Mouse (Mus musculus) layer of hippocampus, postnatal 25 days (tissue): ENCODE measurements around the gene Lhx2. TPM values are rescaled to one million over a fixed set of nuclear protein-coding genes. Genes with fewer than 3 reads are reported as not detected.
A peak's percentile ranks its signal among the peaks of the same experiment; 100 is the strongest.

Source experiments
- DNase-seq, 2 experiments: peaks; one replicate each; pipeline ENCODE4 v3.0.0; 2022; ENCODE audit warnings: mixed read lengths in 2 of 2, low spot score in 1 of 2; ENCODE audit errors: extremely low spot score in 1 of 2
- total RNA-seq, 2 experiments: library from RNA; stranded (reverse); gene quantifications; 2 replicates each; pipeline ENCODE4 v1.2.3; 2021

The Lhx2 gene
- total RNA-seq, 2 experiments from 2014 or later, result 96.0 to 98.3 TPM

DNA sequence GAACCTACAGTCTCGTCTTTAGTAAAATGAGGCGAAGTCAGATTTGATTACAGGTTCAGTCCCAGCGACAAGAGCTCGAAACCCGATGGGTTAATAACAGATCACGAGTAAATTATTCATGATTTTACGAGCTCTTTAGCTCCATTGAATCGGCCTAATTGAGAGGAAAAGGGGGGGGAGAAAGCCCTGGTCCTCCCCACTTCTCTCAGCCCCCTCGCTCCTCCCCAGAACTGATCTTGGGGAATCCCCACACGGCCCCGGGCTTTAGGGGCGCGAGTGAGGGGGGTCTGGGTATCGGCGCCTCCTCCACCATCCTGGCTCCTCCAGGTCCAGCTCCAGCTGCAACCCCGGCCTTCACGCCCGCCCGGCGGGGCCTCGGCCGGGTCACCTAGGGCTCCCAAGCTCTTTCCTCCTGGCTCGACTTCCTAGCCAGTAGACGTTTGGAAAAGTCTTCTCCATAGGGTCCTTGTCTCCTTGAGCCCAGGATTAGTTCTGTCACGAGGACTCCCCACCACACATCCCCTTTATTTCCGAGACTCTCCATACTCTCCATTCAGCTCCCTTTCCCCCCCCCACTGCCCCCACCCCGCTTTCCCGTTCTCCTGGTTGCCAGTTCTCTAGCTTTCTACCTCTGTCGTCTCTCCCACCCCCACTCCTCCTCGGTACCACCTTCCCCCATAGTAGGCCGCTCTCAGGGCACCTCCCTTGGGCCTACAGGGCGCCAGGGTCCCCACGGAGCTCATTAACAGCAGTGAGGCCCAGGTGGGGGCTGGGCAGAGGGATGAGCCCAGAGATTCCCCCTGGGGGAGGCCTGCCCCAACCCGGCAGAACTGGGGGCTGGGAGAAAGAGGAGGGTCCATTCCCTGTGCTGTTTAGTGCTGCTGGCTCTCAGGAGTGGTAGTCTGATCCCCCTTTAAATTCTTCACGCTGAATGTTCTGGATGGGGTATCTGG, 18.5 kb downstream of the Lhx2 start:
- DNase-seq, result no peak

DNA sequence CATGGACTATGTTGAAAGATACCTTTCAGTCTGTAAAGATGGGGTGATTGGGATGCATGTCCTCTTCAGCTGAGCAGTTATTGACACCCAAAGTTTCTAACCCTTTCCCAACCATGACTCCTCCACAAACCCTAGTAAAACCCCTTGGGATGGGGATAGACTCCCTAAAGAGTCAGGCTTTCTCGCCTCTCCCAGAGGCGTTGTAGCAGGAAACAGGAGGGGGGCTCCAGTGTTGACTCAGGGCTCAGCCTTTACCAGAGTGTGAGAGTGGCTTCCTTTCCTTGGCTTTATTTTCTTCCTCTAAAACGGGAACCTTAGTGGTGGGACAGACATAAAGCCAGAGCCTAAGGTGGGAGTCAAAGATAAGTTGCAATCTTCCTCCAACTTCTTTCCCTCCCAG, 19.5 kb downstream of the Lhx2 start:
- DNase-seq, result no peak

DNA sequence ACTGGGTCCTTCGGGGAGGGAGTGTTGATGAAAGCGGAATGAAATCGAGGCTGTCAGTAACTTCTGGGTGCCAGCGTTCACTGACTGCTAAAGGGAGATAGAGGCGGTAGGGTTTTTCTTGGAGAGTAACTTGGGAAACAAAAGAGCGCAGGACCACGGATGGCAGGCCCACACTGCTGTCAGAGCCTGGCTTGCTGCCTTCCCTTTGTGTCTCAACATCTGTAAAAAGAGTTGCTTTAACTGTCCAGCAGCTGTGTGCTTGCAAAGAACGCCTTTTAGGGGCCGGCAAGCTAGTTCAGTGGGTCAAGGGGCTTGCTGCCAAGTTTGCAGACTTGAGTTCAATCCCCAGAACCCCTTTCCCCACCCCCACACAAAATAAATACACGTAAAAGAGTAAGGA, 20.1 kb downstream of the Lhx2 start:
- DNase-seq, result no peak

DNA sequence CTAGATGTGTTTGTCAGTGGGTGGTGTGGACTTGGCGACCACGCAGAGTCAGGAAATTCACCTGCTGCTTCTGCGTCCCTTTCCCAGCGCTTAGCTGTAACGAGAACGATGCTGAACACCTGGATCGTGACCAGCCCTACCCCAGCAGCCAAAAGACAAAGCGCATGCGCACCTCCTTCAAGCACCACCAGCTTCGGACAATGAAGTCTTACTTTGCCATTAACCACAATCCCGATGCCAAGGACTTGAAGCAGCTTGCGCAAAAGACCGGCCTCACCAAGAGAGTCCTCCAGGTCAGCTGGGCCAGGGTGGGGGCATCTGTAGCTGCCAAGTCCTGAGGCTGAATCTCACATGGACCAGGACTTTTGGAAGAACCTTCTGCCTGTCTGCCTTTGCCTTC, 20.7 kb downstream of the Lhx2 start:
- DNase-seq, result no peak

DNA sequence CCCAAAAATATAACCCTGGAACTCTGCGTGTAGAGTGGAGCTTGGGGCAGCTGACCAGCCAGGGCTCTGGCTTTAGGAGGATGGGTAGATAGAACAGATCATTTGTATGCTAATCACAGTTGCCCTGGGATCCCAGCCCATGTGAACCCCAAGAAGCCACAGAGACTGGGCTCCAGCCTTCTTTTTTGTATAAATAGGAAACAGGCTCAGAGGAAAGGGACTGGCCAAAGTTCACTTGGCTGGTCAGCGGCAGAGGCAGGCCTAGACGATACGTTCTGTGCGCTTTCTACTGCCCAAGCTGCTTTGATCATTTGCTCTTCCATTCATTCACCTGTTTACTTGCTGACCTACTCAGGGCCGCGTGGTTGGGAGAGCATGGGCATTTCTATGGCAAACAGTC, 27.1 kb downstream of the Lhx2 start:
- no peak for DNase-seq

DNA sequence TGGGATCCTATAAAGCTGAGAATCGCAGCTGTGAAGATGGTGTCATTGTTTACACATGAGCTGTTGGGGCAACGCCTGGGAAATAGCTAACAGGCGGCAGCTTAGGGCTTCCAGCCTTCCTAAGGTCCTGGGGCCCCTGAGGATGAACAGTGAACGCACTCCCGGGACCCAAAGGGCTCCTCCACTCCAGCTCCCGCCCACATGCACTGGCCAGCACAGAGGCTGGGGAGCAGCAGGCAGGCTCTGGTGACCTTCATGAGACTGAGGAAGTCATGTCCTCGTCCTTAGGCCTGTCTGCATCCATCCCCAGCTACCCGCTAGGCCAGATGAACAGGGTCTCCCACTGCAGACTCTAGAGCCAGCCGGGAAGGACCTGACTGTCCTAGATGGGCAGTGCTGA, 27.9 kb downstream of the Lhx2 start:
- DNase-seq, result no peak

DNA sequence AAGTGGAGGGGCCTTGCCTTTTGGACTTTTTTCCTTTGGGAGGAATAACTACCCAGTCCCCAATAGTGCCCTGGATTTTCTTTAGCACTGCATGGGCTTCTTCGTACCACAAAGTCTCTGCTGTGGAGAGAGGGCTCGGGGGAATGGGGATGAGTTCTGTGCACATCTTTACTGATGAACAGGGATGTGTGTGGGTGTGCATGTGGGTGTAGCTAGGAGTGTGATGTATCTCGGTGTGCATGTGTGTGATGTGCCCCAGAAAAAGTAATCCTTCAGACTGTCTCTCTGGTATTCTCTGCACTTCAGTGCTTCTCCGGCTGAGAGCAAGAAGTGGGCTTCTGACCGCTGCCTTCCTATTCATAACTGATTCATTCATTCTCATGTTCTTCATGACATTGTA, 28.8 kb downstream of the Lhx2 start:
- no peak for DNase-seq

DNA sequence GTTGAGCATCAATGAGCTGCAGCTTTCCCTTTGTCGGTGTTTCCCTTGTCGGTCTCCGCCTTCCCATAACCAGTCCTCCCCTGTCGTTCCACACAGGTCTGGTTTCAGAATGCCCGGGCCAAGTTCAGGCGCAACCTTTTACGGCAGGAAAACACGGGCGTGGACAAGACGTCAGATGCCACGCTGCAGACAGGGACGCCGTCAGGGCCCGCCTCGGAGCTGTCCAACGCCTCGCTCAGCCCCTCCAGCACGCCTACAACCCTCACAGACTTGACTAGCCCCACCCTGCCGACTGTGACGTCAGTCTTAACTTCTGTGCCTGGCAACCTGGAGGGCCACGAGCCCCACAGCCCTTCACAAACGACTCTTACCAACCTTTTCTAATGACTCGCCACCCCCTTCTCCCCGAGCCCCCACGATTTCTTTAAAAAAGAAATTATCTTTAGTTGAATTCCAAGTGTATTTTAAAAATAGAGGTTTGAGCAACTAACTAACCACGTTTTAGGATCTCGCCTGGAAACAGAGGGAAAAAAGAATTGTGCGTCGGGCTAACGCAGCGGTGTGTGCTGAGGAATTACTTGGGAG, 29.8 kb downstream of the Lhx2 start:
- no peak for DNase-seq

DNA sequence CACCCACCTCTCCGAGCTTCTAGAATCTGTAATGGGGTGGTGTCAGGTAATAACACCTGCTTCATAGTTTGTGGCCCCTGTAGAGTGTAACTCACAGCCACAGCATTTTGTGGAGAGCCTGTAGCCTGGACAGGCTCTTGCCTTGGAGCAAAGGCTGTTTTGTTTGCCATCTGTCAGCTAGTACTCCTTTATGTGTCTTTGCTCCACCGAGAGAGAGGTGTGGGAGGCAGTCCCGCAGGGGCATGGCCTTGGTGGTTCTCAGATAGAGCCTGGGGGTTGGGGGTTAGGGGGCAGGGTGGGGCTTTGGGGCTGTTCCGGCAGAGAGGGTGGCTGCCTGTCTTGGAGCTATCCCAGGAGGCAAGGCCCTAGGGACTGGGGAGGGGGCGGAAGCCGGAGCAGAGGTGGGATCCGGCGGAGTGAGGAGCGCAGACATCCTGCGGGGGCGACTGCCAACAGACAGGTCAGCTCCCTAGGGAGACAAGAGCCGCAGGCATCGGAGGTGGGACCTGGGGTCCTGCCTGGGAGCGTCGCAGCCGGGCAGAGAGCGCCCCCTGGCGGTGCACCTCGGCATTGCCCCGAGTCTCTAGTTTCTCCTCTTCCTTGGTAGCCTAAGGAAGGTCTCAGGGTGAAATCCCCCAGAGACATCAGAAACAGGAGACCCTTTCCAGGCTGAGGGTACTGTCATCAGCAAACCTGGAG, 36.7 kb downstream of the Lhx2 start:
- peak; percentile 70 to 88 for DNase-seq

DNA sequence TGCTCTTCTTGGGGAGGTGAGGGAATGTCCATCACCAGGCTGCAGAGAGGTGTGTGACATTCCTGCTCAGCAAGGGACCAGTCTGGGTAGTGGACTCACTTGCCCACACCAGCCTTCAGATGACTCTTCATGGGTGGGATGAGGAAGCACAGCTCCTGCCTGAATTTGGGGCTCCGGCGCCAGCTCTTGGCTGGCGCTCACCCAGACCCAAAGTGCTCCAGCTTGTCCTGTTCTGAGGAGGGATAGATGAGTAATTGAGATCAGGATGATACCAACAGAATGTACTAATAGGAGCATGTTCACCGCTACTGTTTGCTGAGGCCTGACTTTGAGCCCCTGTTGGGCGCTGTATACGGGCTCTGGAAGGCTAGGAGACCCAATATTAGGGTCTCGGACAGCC, 38.2 kb downstream of the Lhx2 start:
- no peak for DNase-seq

DNA sequence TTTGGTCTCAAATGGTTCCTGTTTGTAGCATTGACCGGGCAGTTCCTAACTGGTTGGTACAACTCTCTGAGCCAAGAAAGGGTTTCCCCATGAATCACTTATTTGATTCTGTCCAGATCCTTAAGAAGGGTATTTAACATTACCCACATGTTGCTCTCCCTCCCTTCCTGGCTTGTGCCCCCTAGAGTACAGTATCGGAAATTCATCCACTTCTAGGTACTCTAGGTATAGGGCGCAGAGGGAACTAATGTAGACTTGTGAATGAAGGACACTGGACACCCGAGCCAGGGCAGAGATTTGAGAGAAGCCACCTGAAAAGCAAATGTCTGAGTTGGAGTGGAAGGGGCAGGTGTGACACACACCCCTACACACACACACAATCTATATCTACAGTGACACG, 39.3 kb downstream of the Lhx2 start:
- DNase-seq, result no peak

DNA sequence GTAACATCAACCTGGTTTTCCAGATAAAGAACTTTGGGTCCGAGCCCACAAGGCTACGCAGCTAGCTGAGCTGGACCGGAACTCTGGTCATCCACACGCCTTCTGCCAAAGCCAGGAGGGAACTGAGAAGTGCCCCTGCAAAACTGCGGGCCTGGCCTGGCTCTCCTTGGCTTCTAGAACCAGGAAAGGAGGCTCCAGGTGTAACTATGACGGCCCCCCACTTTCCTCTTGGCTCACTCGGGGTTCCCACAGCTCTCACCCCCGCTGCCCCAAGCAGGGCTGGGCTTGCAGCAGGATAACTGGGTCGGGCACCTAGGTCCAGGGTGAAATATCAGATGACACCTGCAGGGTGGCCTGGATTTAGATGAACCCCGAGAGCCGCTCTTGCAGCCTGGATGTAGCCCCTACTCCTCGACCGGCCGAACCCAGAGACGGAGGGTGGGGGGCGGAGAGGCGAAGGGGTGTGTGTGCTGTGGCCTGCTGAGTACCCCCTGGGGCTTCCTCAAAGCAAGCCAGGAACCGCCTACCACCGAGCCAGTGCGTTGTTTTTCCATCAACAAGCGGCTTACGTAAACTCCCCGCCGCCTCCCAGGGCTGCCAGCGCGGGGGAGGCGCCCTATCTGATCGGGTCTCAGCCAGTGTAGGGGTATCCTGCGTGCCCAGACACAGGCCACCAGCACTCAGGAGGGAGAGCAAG, 39.9 kb downstream of the Lhx2 start:
- DNase-seq, result no peak

DNA sequence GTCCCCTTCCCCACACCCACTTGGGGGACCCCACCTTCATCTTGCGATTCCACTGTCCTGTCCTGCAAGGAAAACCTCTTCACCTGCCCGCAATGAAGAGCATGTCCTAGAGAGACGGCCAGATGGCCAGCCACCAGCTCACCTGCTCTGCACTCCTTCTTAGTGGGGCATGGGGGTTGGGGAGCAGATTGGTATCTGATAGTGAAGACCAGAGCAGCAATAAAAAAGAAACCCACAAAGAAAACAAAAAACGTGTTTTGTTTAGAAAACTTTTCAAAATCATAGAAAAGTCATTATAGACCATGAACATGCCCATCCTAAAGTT, 40.4 kb downstream of the Lhx2 start:
- no peak for DNase-seq

DNA sequence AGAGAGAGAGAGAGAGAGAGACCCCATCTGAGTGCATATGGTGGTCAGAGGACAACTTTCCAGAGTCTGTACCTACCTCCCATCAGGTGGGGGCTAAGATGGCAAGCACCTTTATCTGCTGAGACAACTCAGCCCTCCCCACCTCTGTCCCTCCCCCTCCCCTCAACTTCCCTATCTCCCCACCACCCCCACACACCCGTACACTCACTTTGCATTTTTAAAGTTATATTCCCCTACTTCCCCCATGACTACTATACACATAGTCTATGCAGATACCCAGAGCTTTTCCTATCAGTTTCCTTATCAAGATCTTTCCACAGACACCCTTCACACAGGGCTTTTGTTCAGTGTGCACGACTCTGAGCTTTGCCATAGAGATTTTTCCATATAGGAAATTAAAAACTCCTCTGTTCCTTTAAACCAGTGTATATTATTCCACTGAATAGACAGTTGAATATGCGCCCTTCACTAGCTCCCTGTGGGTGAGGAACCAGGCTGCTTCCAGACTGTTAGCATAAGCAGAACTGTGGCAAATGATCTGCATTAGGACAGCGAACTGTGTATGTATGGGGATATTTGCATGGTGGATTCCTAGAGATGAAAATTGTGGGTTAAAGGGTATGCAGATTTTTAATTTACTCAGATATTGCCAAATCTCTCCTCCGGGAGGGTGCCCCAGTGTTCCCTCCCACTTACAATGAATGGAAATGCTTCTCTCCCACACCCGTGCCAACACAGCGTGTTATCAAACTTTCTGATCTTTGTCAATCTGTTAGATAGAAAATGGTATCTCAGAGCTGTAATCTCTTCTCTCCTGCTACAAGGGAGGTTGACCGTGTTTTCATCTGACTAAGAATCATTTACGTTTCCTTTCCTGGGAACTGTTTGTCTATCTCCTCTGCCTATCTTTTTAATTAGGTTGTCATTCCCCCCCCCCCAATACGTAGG, 41.3 kb downstream of the Lhx2 start:
- DNase-seq, result no peak

DNA sequence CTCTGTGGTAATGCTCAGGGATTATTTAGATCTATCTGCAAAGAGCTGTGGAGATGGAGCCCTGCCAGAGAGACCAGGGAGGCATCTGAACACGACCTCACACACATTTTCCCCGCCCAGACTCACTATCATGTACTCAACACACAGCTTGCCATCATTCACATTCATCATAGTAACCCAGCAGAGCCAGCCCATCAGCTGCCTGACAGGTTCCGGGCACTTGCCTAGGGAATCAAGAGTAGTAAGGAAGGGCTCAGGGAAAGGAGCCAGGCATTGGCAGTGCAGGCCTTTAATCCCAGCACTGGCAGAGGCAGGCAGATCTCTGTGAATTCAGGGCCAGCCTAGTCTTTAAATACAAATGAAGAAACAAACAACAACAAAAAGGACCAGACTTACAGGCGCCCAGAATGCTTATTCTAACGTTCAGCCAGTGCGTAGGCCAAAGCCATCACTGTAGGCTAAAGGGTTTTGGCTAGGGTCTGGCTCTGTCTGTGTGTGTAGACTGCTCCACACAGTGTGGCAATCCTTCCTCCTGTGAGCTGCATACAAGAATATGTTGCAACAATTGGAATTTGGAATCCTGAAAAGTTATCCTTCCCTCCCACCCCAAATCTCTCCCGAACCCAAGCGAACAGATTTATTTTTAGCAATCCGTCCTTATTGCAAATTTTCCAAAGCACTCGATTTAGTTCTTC, 48.6 kb downstream of the Lhx2 start:
- DNase-seq, result no peak

DNA sequence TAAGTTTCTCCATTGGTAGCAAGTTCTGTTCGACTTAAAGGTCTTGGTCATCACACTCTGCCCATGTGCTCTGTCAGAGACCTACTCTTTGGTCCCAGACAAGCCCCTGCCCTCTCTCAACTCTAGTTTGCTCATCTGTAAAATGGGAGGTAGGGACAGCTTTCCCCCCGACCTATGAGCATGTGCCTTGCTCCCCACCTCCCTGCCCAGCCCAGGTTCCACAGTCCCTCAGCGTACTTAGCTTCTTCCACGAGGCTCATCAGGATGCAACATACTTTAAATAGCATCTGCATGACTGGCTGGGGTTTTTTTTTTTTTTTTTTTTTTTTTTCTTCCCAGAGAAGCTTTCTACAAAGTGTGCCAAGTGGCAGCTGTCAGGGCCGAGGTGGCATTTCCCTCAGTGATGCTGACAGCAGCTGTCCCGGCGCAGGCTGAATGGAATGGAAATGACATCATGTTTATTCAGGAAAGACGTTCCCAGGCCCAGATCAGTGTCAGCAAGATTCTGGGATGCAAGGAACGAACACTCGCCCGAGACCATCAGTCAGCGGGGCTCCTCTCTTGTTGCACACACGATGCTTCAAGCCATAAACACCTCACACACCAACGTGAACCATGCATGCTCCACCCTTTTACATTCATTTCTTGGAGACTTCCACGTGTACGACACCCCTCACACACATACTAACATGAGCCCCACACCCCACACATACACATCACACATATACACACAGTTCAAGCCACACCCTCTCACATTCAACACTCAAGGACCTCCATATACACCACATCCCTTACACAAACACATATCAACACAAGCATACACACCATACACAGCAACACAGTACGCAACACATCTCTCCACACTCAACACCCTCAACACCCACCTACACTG, 56.1 kb downstream of the Lhx2 start:
- no peak for DNase-seq

DNA sequence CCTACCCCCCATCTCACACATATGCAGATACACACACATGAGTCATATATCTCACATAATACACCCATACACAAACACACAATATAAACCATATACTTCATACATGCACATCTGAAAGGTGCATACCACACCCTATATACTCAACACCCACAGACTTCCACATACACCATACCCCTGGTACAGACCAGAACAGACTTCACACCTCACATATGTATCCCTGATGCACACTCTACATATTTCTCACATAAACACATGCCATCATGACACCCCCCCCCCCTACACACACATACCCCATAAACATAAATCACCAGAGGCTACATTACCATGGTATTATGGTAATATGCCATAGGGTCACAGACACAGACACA, 56.8 kb downstream of the Lhx2 start:
- DNase-seq, result no peak

DNA sequence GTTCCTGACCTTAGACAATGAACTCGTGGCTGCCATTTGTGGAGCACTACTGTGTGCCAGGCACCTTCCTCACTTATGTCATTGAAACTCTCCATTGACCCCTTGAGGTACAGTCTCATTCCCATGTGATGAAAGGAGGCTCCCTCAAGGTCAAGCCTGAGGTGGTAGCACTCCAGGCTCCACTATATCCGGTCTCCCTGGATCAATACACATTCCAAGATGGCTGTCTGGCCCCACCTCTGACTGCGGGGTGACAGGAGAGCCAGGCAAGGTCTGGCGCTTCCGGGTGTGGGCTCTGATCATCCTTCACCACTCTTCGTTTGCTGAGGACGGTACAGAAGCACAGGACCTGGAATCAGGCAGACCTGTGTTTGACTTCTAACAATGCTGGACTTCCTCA, 58.2 kb downstream of the Lhx2 start:
- DNase-seq, result no peak
